In the genomic region with DNA sequence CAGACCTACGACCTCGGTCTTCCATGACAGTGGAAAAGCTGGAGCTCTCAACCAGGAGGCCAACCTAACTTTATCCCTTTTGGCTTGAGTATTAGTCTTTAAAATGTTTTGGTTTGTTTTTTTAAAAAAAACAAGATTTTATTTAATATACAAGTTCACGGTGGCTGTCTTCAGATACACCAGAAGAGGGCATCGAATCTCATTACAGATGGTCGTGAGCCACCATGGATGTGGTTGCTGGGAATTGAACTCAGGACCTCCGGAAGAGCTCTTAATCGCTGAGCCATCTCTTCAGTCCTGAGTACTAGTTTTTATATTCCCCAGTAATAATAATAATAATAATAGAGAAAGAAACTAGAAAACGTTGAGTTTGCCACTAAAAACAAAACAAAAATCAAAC, we compare ENCODE assay signal across 8 mouse cellular contexts. TPM values are rescaled to one million over a fixed set of nuclear protein-coding genes. Genes with fewer than 3 reads are reported as not detected.
A peak's percentile ranks its signal among the peaks of the same experiment; 100 is the strongest.
DNase-seq lines count a peak whose midpoint lies in the region; ATAC-seq lines count a peak whose summit lies in the region.

No protein-coding gene starts in this region.

- no peak for DNase-seq in liver, embryonic 11.5 days (ENCODE audit: low spot score)
- DNase-seq in liver, result no peak
- DNase-seq in ovary, postnatal 14 days (ENCODE audit: low spot score), result no peak
- DNase-seq in right cerebral cortex, postnatal 4 days, result no peak

- no peak overlapping the region for H3K27ac ChIP-seq in liver, embryonic 11.5 days (ENCODE audit: low read depth, low read length)
- no peak overlapping the region for H3K27ac ChIP-seq in embryonic facial prominence, embryonic 12.5 days
- H3K27ac ChIP-seq in intestine, embryonic 16.5 days (ENCODE audit: low read length), result no peak overlapping the region
- H3K27ac ChIP-seq in neural tube, embryonic 13.5 days (replicated peaks), result no peak overlapping the region

- H3K9ac ChIP-seq in liver, embryonic 11.5 days (ENCODE audit: low read depth, low read length), result no peak overlapping the region
- H3K9ac ChIP-seq in embryonic facial prominence, embryonic 12.5 days, result peak overlapping the region; percentile 99
- 0 out of 2 replicates have a peak overlapping the region, but pooled peaks have one; percentile 0 for H3K9ac ChIP-seq in intestine, embryonic 16.5 days (ENCODE audit: low read depth, low read length)
- peak overlapping the region; percentile 9; the same call in 1 of the 2 replicates for H3K9ac ChIP-seq in neural tube, embryonic 13.5 days

- 62% methylated on average over 8 of the region's 8 CpGs for WGBS in liver, embryonic 11.5 days
- WGBS in embryonic facial prominence, embryonic 12.5 days, result 66% methylated on average over 8 of the region's 8 CpGs
- 57% methylated on average over 8 of the region's 8 CpGs for WGBS in intestine, embryonic 16.5 days
- 63% methylated on average over 8 of the region's 8 CpGs for WGBS in neural tube, embryonic 13.5 days

- peaks cover 21% of the 10 kb centered on the region for H3K36me3 ChIP-seq in liver, embryonic 11.5 days (ENCODE audit: control insufficient read depth, insufficient read depth, low read length)
- H3K36me3 ChIP-seq in embryonic facial prominence, embryonic 12.5 days, result peaks cover 34% of the 10 kb centered on the region
- H3K36me3 ChIP-seq in intestine, embryonic 16.5 days (ENCODE audit: control insufficient read depth, insufficient read depth, low read length), result 0 out of 2 replicates have a peak, but pooled peaks cover 3% of the 10 kb centered on the region
- H3K36me3 ChIP-seq in neural tube, embryonic 13.5 days, result peaks cover 36% of the 10 kb centered on the region

- no peaks in the 10 kb centered on the region for H3K27me3 ChIP-seq in liver, embryonic 11.5 days (replicated peaks; ENCODE audit: control insufficient read depth, insufficient read depth, low read length)
- H3K27me3 ChIP-seq in embryonic facial prominence, embryonic 12.5 days, result no peaks in the 10 kb centered on the region
- H3K27me3 ChIP-seq in intestine, embryonic 16.5 days (replicated peaks; ENCODE audit: control insufficient read depth, insufficient read depth, low read length), result no peaks in the 10 kb centered on the region
- no peaks in the 10 kb centered on the region for H3K27me3 ChIP-seq in neural tube, embryonic 13.5 days

- H3K4me1 ChIP-seq in liver, embryonic 11.5 days (replicated peaks; ENCODE audit: control insufficient read depth, insufficient read depth, low read length), result peaks cover 23% of the 10 kb centered on the region
- peaks cover 20% of the 10 kb centered on the region for H3K4me1 ChIP-seq in embryonic facial prominence, embryonic 12.5 days
- peaks cover 20% of the 10 kb centered on the region for H3K4me1 ChIP-seq in intestine, embryonic 16.5 days (ENCODE audit: control insufficient read depth, insufficient read depth, low read length)
- H3K4me1 ChIP-seq in neural tube, embryonic 13.5 days (replicated peaks), result peaks cover 39% of the 10 kb centered on the region

- peak overlapping the region; percentile 97 for H3K4me3 ChIP-seq in liver, embryonic 11.5 days (ENCODE audit: low read depth, low read length)
- peak overlapping the region; percentile 99 for H3K4me3 ChIP-seq in embryonic facial prominence, embryonic 12.5 days
- peak overlapping the region; percentile 100 for H3K4me3 ChIP-seq in intestine, embryonic 16.5 days (ENCODE audit: low read length)
- H3K4me3 ChIP-seq in neural tube, embryonic 13.5 days, result peak overlapping the region; percentile 100

- peak overlapping the region; percentile 85 for H3K4me2 ChIP-seq in liver, embryonic 11.5 days
- H3K4me2 ChIP-seq in embryonic facial prominence, embryonic 12.5 days (replicated peaks), result peak overlapping the region; percentile 70
- H3K4me2 ChIP-seq in intestine, embryonic 16.5 days (ENCODE audit: low read depth, low read length), result peak overlapping the region; percentile 53
- H3K4me2 ChIP-seq in neural tube, embryonic 13.5 days, result peak overlapping the region; percentile 64

- no peaks in the 10 kb centered on the region for H3K9me3 ChIP-seq in liver, embryonic 11.5 days (ENCODE audit: control insufficient read depth, low read length)
- no peaks in the 10 kb centered on the region for H3K9me3 ChIP-seq in embryonic facial prominence, embryonic 12.5 days
- H3K9me3 ChIP-seq in intestine, embryonic 16.5 days (ENCODE audit: control insufficient read depth, low read length), result no peaks in the 10 kb centered on the region
- no peaks in the 10 kb centered on the region for H3K9me3 ChIP-seq in neural tube, embryonic 13.5 days

- ATAC-seq in liver, embryonic 11.5 days (replicated peaks; ENCODE audit: low FRiP score), result no peak
- no peak for ATAC-seq in embryonic facial prominence, embryonic 12.5 days (ENCODE audit: insufficient number of reproducible peaks, insufficient read depth, low FRiP score, low TSS enrichment)
- no peak for ATAC-seq in intestine, embryonic 16.5 days
- ATAC-seq in neural tube, embryonic 13.5 days (ENCODE audit: low read depth), result no peak
- ATAC-seq in monocyte, adult 5-6 weeks (replicated peaks; ENCODE audit: insufficient number of reproducible peaks, low FRiP score, low TSS enrichment, poor library complexity, severe bottlenecking), result no peak

RNA-seq across cellular contexts. Expression of a gene that starts 2.0 kb away (rescaled TPM):
- 38.9 and 39.7 TPM in 2 replicates for polyA plus RNA-seq in liver, embryonic 11.5 days (2014; fragmentation: Nextera tagmentation; extraction: Ambion mirVana)
- polyA plus RNA-seq in embryonic facial prominence, embryonic 12.5 days (2016; fragmentation: Nextera tagmentation; extraction: Ambion mirVana), result 85.8 and 91.9 TPM in 2 replicates
- 24.5 and 25.0 TPM in 2 replicates for polyA plus RNA-seq in intestine, embryonic 16.5 days (2015; fragmentation: Nextera tagmentation; extraction: Ambion mirVana)
- 79.4 and 81.4 TPM in 2 replicates for polyA plus RNA-seq in neural tube, embryonic 13.5 days (2015; fragmentation: Nextera tagmentation; extraction: Ambion mirVana)
- 301 to 380 TPM (median 322 TPM) in 3 replicates for total RNA-seq in monocyte, adult 5-6 weeks (2017)

RNA-seq across cellular contexts. Expression of a gene that starts 32.3 kb away (rescaled TPM):
- polyA plus RNA-seq in liver, embryonic 11.5 days (2014; fragmentation: Nextera tagmentation; extraction: Ambion mirVana), result 32.7 and 34.5 TPM in 2 replicates
- polyA plus RNA-seq in embryonic facial prominence, embryonic 12.5 days (2016; fragmentation: Nextera tagmentation; extraction: Ambion mirVana), result 13.2 and 15.0 TPM in 2 replicates
- 13.1 and 13.5 TPM in 2 replicates for polyA plus RNA-seq in intestine, embryonic 16.5 days (2015; fragmentation: Nextera tagmentation; extraction: Ambion mirVana)
- 6.4 and 6.7 TPM in 2 replicates for polyA plus RNA-seq in neural tube, embryonic 13.5 days (2015; fragmentation: Nextera tagmentation; extraction: Ambion mirVana)
- total RNA-seq in monocyte, adult 5-6 weeks (2017), result 33.8 to 73.5 TPM (median 54.3 TPM) in 3 replicates

RNA-seq across cellular contexts. Expression of a gene that starts 34.2 kb away (rescaled TPM):
- 1.2 and 1.8 TPM in 2 replicates for polyA plus RNA-seq in liver, embryonic 11.5 days (2014; fragmentation: Nextera tagmentation; extraction: Ambion mirVana)
- polyA plus RNA-seq in embryonic facial prominence, embryonic 12.5 days (2016; fragmentation: Nextera tagmentation; extraction: Ambion mirVana), result 1.1 and 1.4 TPM in 2 replicates
- polyA plus RNA-seq in intestine, embryonic 16.5 days (2015; fragmentation: Nextera tagmentation; extraction: Ambion mirVana), result 1.8 and 2.0 TPM in 2 replicates
- 8.3 and 8.4 TPM in 2 replicates for polyA plus RNA-seq in neural tube, embryonic 13.5 days (2015; fragmentation: Nextera tagmentation; extraction: Ambion mirVana)
- not detected in 3 replicates for total RNA-seq in monocyte, adult 5-6 weeks (2017)

RNA-seq across cellular contexts. Expression of a gene that starts 39.0 kb away (rescaled TPM):
- polyA plus RNA-seq in liver, embryonic 11.5 days (2014; fragmentation: Nextera tagmentation; extraction: Ambion mirVana), result 0.32 and 0.82 TPM in 2 replicates
- polyA plus RNA-seq in embryonic facial prominence, embryonic 12.5 days (2016; fragmentation: Nextera tagmentation; extraction: Ambion mirVana), result 3.5 and 6.1 TPM in 2 replicates
- 0.16 and 0.28 TPM in 2 replicates for polyA plus RNA-seq in intestine, embryonic 16.5 days (2015; fragmentation: Nextera tagmentation; extraction: Ambion mirVana)
- polyA plus RNA-seq in neural tube, embryonic 13.5 days (2015; fragmentation: Nextera tagmentation; extraction: Ambion mirVana), result not detected in 2 replicates
- total RNA-seq in monocyte, adult 5-6 weeks (2017), result not detected in 3 replicates
